Mouse (Mus musculus) heart, adult 2 months (tissue): Measurements from ENCODE around the gene C1qtnf5. TPM values are rescaled to one million over a fixed set of nuclear protein-coding genes. Genes with fewer than 3 reads are reported as not detected.
A peak's percentile ranks its signal among the peaks of the same experiment; 100 is the strongest.

Experiments used
- DNase-seq, 2 experiments: peaks; one replicate each; pipeline ENCODE4 v3.0.0; 2021
- H3K27ac ChIP-seq: fragments of 200-600 bp; 2 replicates; pipeline ENCODE4 v1.8.1; 2022
- H3K27me3 ChIP-seq: fragments of 200-500 bp; 2 replicates; pipeline ENCODE4 v1.6.1; 2012; ENCODE audit warnings: mild to moderate bottlenecking, low read length, inconsistent platforms, mixed read lengths; ENCODE audit not compliant: control insufficient read depth, insufficient read depth
- H3K36me3 ChIP-seq: fragments of 200-500 bp; 2 replicates; pipeline ENCODE4 v1.6.1; 2012; ENCODE audit warnings: low read length, inconsistent platforms; ENCODE audit not compliant: control insufficient read depth, insufficient read depth
- H3K4me1 ChIP-seq: fragments of 200-500 bp; 2 replicates; pipeline ENCODE4 v1.6.1; 2011; ENCODE audit warnings: low read length; ENCODE audit not compliant: control insufficient read depth, insufficient read depth
- H3K4me3 ChIP-seq: fragments of 200-600 bp; 2 replicates; pipeline ENCODE4 v1.8.1; 2022
- H3K79me2 ChIP-seq: fragments of 200-500 bp; replicated peaks from 2 replicates; pipeline ENCODE4 v1.6.1; 2012; ENCODE audit warnings: mild to moderate bottlenecking, inconsistent platforms, low read length, moderate library complexity, mixed read lengths; ENCODE audit not compliant: control insufficient read depth, insufficient read depth
- H3K9ac ChIP-seq: fragments of 200-500 bp; 2 replicates; pipeline ENCODE4 v1.6.1; 2012; ENCODE audit warnings: low read depth, mild to moderate bottlenecking, control low read depth, inconsistent platforms, low read length, mixed read lengths
- CTCF ChIP-seq: fragments of 200-600 bp; IDR thresholded peaks from 2 replicates; pipeline ENCODE4 v1.8.1; 2022; ENCODE audit warnings: antibody characterized with exemption, mild to moderate bottlenecking, moderate library complexity
- EP300 ChIP-seq: fragments of 200-500 bp; IDR thresholded peaks from 2 replicates; pipeline ENCODE4 v1.6.1; 2011; ENCODE audit warnings: low read depth, low read length, control low read depth; ENCODE audit not compliant: insufficient read depth
- POLR2A ChIP-seq: fragments of 200-500 bp; IDR thresholded peaks from 2 replicates; pipeline ENCODE4 v1.6.1; 2011; ENCODE audit warnings: mild to moderate bottlenecking, low read depth, low read length, control low read depth; ENCODE audit not compliant: insufficient read depth
- WGBS: fragments of 180-500 bp; shearing (Covaris S2); methylation state at CpG from one replicate; pipeline ENCODE4 v1.1.7; 2018; 5-methylcytosine and 5-hydroxymethylcytosine counted together
- intact Hi-C: fragments of 180-260 bp; cut with DNase I; formaldehyde crosslinking; loops from one replicate; pipeline ENCODE4 v1.15.1; 2025
- polyA plus RNA-seq: library from polyadenylated mRNA; depleted of rRNA; stranded (reverse); fragments of >200 nt; gene quantifications from 2 replicates; pipeline ENCODE4 v1.2.3, GENCODE M21; 2012
- total RNA-seq, 2 experiments: library from RNA; stranded (reverse); gene quantifications; 2 replicates each; pipeline ENCODE4 v1.2.3; 2021

Gene C1qtnf5
- total and polyA plus RNA-seq, 3 experiments, result 4.8 to 9.4 (median 7.6) TPM

DNA sequence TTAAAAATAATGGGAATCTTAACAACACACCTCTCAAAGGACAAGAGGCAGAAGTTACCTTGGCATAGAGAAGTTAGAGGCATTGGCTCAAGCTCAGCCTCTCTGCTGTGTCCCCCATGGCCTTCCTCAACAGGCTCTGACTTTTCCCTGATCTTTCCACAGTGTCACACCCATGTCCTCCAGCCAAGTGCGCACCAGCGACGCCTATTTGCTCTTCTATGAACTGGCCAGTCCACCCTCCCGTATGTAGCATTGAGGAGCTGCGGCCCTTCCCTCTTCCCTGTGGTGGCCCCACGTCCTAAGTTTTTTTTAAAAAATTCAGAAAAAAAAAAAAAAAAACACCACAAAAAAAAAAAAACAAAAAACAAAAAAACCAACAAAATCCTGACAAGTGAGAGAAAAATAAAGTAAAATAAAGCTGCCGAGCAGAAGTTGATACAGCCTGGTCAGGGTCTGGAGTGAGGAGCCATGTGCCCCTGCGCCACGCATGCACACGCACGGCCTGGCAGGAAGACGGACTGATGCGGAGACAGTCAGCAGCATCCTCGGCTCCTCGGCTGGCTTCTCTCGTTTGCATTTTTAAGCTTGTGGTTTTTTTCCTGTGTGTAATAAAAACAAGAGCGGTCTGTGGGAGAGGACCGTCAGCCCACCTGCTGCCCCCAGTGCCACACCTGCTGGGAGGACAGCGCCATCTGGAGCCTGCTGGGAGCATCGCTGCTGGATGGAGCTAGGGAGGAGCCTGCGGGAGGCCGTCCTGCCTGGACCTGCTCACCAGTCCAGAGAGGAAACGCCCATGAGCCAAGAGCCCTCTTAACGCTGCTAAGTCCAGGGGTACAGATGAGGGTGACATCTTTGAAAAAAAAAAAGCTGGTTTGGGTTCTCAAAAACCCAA lies 13.2 kb upstream of the C1qtnf5 start:
- H3K9ac ChIP-seq, result no peak overlapping the region
- no peaks in the 10 kb centered on the region for H3K79me2 ChIP-seq
- 39% methylated on average over 24 of the region's 24 CpGs for WGBS
- no peak overlapping the region for H3K4me3 ChIP-seq
- H3K27ac ChIP-seq, result peak overlapping the region; percentile 5; the same call in 1 of the 2 replicates
- peaks cover 1% of the 10 kb centered on the region for H3K4me1 ChIP-seq
- no peaks in the 10 kb centered on the region for H3K27me3 ChIP-seq
- DNase-seq, result peak; percentile 76 to 81
- intact Hi-C loops, result no loop called here
- peaks cover 4% of the 10 kb centered on the region; the same call in 1 of the 2 replicates for H3K36me3 ChIP-seq
- TF ChIP-seq EP300 (peak; percentile 43; the same call in 1 of the 2 replicates), POLR2A (peak; percentile 50; the same call in 1 of the 2 replicates), CTCF (peak; percentile 78)

GRCm38 (mm10) chr9:44094737-44095136 lies 12.3 kb upstream of the C1qtnf5 start:
- Histone ChIP-seq H3K27me3 (no peaks in the 10 kb centered on the region), H3K79me2 (no peaks in the 10 kb centered on the region), H3K27ac (no peak overlapping the region; the same call in 1 of the 2 replicates), H3K4me3 (no peak overlapping the region), H3K36me3 (peaks cover 2% of the 10 kb centered on the region; the same call in 1 of the 2 replicates), H3K4me1 (0 out of 2 replicates have a peak, but pooled peaks cover 1% of the 10 kb centered on the region), H3K9ac (no peak overlapping the region)
- TF ChIP-seq EP300, result no peak
- TF ChIP-seq POLR2A, result no peak
- no peak for TF ChIP-seq CTCF
- intact Hi-C loops, result no loop called here
- no peak for DNase-seq
- 85% methylated on average over 3 of the region's 3 CpGs for WGBS

- intact Hi-C loops, result no loop called here
- H3K79me2 ChIP-seq, result no peaks in the 10 kb centered on the region
- 87% methylated on average over 9 of the region's 9 CpGs for WGBS
- H3K27ac ChIP-seq, result peak overlapping the region; percentile 76; the same call in 1 of the 2 replicates
- DNase-seq, result peak in 1 of 2 experiments; percentile 17
- 0 out of 2 replicates have a peak, but pooled peaks cover 1% of the 10 kb centered on the region for H3K4me1 ChIP-seq
- H3K4me3 ChIP-seq, result no peak overlapping the region
- TF ChIP-seq EP300, result no peak
- no peak for TF ChIP-seq CTCF
- no peak for TF ChIP-seq POLR2A
- H3K27me3 ChIP-seq, result no peaks in the 10 kb centered on the region
- no peaks in the 10 kb centered on the region for H3K36me3 ChIP-seq
- H3K9ac ChIP-seq, result no peak overlapping the region
Measured at GRCm38 (mm10) chr9:44095781-44096180, 11.3 kb upstream of the C1qtnf5 start.

DNA sequence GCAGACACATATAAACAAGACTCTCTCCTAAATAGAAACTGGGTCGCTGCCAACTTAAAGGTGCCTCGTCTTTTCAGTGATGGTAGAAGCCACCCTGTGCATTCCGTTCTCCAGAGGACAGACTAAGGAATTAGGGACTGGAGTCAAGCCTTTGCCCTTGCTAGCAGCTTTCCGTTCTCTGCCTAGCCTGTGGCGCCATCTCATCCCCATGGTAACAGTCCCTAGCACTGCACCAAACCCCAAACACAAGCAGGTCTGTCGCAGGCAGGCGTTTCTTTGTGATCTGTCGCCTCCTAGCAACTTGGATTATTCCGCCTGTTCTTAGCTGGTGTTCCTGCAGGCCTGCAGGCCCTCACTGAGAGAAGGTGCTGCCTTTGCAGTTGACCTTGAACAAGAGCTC lies 10.5 kb upstream of the C1qtnf5 start:
- Histone ChIP-seq H3K36me3 (no peaks in the 10 kb centered on the region), H3K27me3 (no peaks in the 10 kb centered on the region), H3K9ac (no peak overlapping the region), H3K4me1 (0 out of 2 replicates have a peak, but pooled peaks cover 1% of the 10 kb centered on the region), H3K27ac (peak overlapping the region; percentile 76), H3K4me3 (no peak overlapping the region), H3K79me2 (no peaks in the 10 kb centered on the region)
- 45% methylated on average over 9 of the region's 9 CpGs for WGBS
- DNase-seq, result peak; percentile 29 to 48
- TF ChIP-seq EP300 (peak; percentile 64; the same call in 1 of the 2 replicates), POLR2A (peak; percentile 48), CTCF (no peak)
- intact Hi-C loops, result no loop called here

DNA sequence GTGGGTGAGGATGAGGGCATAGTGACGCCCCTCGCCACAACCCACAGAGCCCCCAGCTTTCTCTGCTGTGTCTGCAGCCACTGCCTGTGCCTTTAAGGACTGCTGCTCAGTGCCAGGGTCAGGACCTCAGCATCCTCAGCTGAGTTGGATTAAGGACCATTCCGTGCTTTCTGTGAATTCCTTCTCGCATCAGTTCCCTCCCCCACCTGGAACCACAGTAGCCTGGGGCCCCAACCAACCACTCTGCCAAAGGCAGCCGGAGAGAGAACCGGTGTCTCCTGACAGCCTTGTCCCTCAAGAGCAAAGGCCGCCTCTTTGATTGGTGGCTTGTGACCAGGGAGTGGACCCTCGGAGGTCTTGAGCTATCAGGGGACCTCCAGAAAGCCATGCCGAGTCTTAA lies 5.6 kb upstream of the C1qtnf5 start, which contains the start of gene Mfrp:
TSS of gene Mfrp (plus strand) at position 240 of the 400 bp plus-strand sequence.
- TF ChIP-seq CTCF (no peak), EP300 (no peak), POLR2A (no peak)
- DNase-seq, result peak in 1 of 2 experiments; percentile 15
- 83% methylated on average over 9 of the region's 9 CpGs for WGBS
- no peak within 1 kb of the TSS for H3K27ac ChIP-seq
- no peaks in the 10 kb centered on the region for H3K36me3 ChIP-seq
- no peaks in the 10 kb centered on the region for H3K27me3 ChIP-seq
- 0 out of 2 replicates have a peak, but pooled peaks cover under 1% of the 10 kb centered on the region for H3K4me1 ChIP-seq
- intact Hi-C loops, result no loop called here
- no peak within 1 kb of the TSS for H3K9ac ChIP-seq
- H3K4me3 ChIP-seq, result no peak within 1 kb of the TSS
- H3K79me2 ChIP-seq, result no peaks in the 10 kb centered on the region

DNA sequence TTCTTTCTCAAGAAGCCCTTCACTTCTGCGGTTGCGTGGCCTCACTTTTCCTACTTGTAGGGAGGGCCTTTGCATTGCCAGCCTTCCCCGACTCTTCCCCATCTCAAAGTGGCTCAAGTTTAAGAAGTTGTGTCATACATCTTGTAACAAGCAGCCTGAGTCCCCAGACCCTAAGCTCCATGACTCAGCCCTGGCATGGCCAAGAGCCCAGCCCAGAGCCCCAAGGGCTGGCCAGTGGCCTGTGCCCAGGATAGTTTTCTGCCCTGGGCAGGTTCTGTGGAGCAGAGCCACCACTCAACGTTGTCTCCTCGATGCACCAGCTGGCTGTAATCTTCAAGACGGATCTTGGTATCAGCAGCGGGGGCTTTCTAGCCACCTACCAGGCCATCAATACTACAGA lies 2.2 kb upstream of the C1qtnf5 start:
- no peaks in the 10 kb centered on the region; the same call in 1 of the 2 replicates for H3K79me2 ChIP-seq
- intact Hi-C loops, result loop anchor here (5.0 kb wide), 1 partner anchor 33 kb away; no protein-coding TSS in a partner anchor
- H3K9ac ChIP-seq, result no peak overlapping the region
- H3K27me3 ChIP-seq, result no peaks in the 10 kb centered on the region
- TF ChIP-seq POLR2A (no peak), CTCF (no peak), EP300 (no peak)
- no peak overlapping the region for H3K27ac ChIP-seq
- H3K36me3 ChIP-seq, result peaks cover 3% of the 10 kb centered on the region; the same call in 1 of the 2 replicates
- H3K4me3 ChIP-seq, result no peak overlapping the region
- H3K4me1 ChIP-seq, result peaks cover 4% of the 10 kb centered on the region; the same call in 1 of the 2 replicates
- DNase-seq, result peak in 1 of 2 experiments; percentile 18
- 90% methylated on average over 7 of the region's 7 CpGs for WGBS
